In genomic region chr10:80294788-80295303, GRCm38 (mm10) we compare ENCODE assay signal across 8 mouse cellular contexts. TPM values are rescaled to one million over a fixed set of nuclear protein-coding genes. Genes with fewer than 3 reads are reported as not detected.
A peak's percentile ranks its signal among the peaks of the same experiment; 100 is the strongest.
DNase-seq lines count a peak whose midpoint lies in the region; ATAC-seq and TF ChIP-seq lines count a peak whose summit lies in the region.

No protein-coding gene starts in this region.

- H3K4me2 ChIP-seq in heart, embryonic 14.5 days (ENCODE audit: low read length) = no peak overlapping the region
- H3K4me2 ChIP-seq in forebrain, postnatal 0 days (ENCODE audit: low read depth) = no peak overlapping the region; the same call in 1 of the 2 replicates
- no peak overlapping the region for H3K4me2 ChIP-seq in midbrain, embryonic 11.5 days

- H3K4me3 ChIP-seq in heart, embryonic 14.5 days (ENCODE audit: control insufficient read depth in 1 of 2, insufficient read depth in 1 of 2, low read depth in 1 of 2, low read length in 2 of 2) = no peak overlapping the region
- no peak overlapping the region for H3K4me3 ChIP-seq in ES-E14 (ENCODE audit: insufficient read depth in 1 of 2, low read depth in 1 of 2, low read length in 2 of 2, poor library complexity in 1 of 2, severe bottlenecking in 1 of 2)
- H3K4me3 ChIP-seq in forebrain, postnatal 0 days (ENCODE audit: low read depth, low read length) = no peak overlapping the region
- no peak overlapping the region for H3K4me3 ChIP-seq in midbrain, embryonic 11.5 days (ENCODE audit: low read depth, low read length)

- no peak for ATAC-seq in heart, embryonic 14.5 days (ENCODE audit: insufficient number of reproducible peaks, insufficient read depth, low FRiP score, low read depth)
- ATAC-seq in forebrain, postnatal 0 days = no peak
- ATAC-seq in midbrain, embryonic 11.5 days (ENCODE audit: low FRiP score) = no peak

- no peak for DNase-seq in heart, postnatal 25 days (ENCODE audit: low spot score)
- DNase-seq in ES-E14 (ENCODE audit: low read depth, low spot score) = no peak
- DNase-seq in forebrain, postnatal 0 days = no peak
- DNase-seq in midbrain, embryonic 11.5 days (ENCODE audit: low spot score, missing footprints) = peak; percentile 89
- DNase-seq in urinary bladder, adult 18-20 months (ENCODE audit: low spot score in 2 of 2) = no peak
- DNase-seq in kidney, postnatal 4 days = no peak
- DNase-seq in thymus, postnatal 25 days = no peak

- H3K36me3 ChIP-seq in heart, embryonic 14.5 days (ENCODE audit: control insufficient read depth, insufficient read depth, low read length) = peaks cover 22% of the 10 kb centered on the region
- peaks cover 26% of the 10 kb centered on the region for H3K36me3 ChIP-seq in ES-E14 (ENCODE audit: control insufficient read depth, insufficient read depth, low read length, poor library complexity, severe bottlenecking)
- peaks cover 15% of the 10 kb centered on the region for H3K36me3 ChIP-seq in forebrain, postnatal 0 days (ENCODE audit: insufficient read depth)
- H3K36me3 ChIP-seq in midbrain, embryonic 11.5 days (ENCODE audit: control insufficient read depth, insufficient read depth, low read length) = peaks cover 12% of the 10 kb centered on the region

- peaks cover 34% of the 10 kb centered on the region for H3K27me3 ChIP-seq in heart, embryonic 14.5 days (ENCODE audit: control insufficient read depth, insufficient read depth, low read length)
- H3K27me3 ChIP-seq in forebrain, postnatal 0 days (ENCODE audit: insufficient read depth, low read length) = no peaks in the 10 kb centered on the region
- 0 out of 2 replicates have a peak, but pooled peaks cover 2% of the 10 kb centered on the region for H3K27me3 ChIP-seq in midbrain, embryonic 11.5 days (ENCODE audit: control insufficient read depth, insufficient read depth, low read length)

- TF ChIP-seq CTCF in forebrain, postnatal 0 days (IDR thresholded peaks at IDR 0.05; ENCODE audit: low read depth) = no peak

- peaks cover 14 to 26% of the 10 kb centered on the region in 2 experiments; a peak in 2 of 4 replicates for H3K4me1 ChIP-seq in heart, embryonic 14.5 days (ENCODE audit: control insufficient read depth in 2 of 2, insufficient read depth in 2 of 2, low read length in 2 of 2)
- H3K4me1 ChIP-seq in ES-E14 (ENCODE audit: control insufficient read depth in 2 of 2, insufficient read depth in 2 of 2, low read length in 2 of 2, poor library complexity in 1 of 2) = peaks cover 0 to 17% of the 10 kb centered on the region in 2 experiments; a peak in 2 of 4 replicates
- peaks cover 32% of the 10 kb centered on the region for H3K4me1 ChIP-seq in forebrain, postnatal 0 days (ENCODE audit: insufficient read depth)
- H3K4me1 ChIP-seq in midbrain, embryonic 11.5 days (ENCODE audit: control insufficient read depth, insufficient read depth, low read length) = peaks cover 51% of the 10 kb centered on the region

- intact Hi-C loops in heart, postnatal 25 days (cut with DNase I) = loop anchor here (1.0 to 2.0 kb wide), 2 partner anchors 54 to 79 kb away; partner anchors contain the start of gene Adamtsl5

- 51% methylated on average over 7 of the region's 7 CpGs for WGBS in heart, embryonic 14.5 days
- 42% methylated on average over 7 of the region's 7 CpGs for WGBS in forebrain, postnatal 0 days
- 54% methylated on average over 7 of the region's 7 CpGs for WGBS in midbrain, embryonic 11.5 days

- in situ Hi-C loops in ES-E14 (cut with MboI; ENCODE audit: low sequenced_read_pairs in 2 of 2, unreplicated experiment in 2 of 2) = no loop called here

- no peak overlapping the region for H3K27ac ChIP-seq in heart, embryonic 14.5 days (replicated peaks in 1 of 2; ENCODE audit: control insufficient read depth in 1 of 2, insufficient read depth in 1 of 2, low read depth in 2 of 2, low read length in 2 of 2)
- H3K27ac ChIP-seq in ES-E14 (ENCODE audit: insufficient read depth, low read depth, low read length, poor library complexity, severe bottlenecking) = no peak overlapping the region
- peak overlapping the region; percentile 99 for H3K27ac ChIP-seq in forebrain, postnatal 0 days (ENCODE audit: low read depth, low read length)
- H3K27ac ChIP-seq in midbrain, embryonic 11.5 days (ENCODE audit: low read depth, low read length) = no peak overlapping the region

- no peaks in the 10 kb centered on the region for H3K9me3 ChIP-seq in heart, embryonic 14.5 days (ENCODE audit: control insufficient read depth, low read length)
- H3K9me3 ChIP-seq in ES-E14 (ENCODE audit: control insufficient read depth, insufficient read depth, low read depth, low read length) = no peaks in the 10 kb centered on the region
- H3K9me3 ChIP-seq in forebrain, postnatal 0 days (ENCODE audit: low read length) = no peaks in the 10 kb centered on the region
- no peaks in the 10 kb centered on the region for H3K9me3 ChIP-seq in midbrain, embryonic 11.5 days (ENCODE audit: control insufficient read depth, low read length)

- H3K9ac ChIP-seq in heart, embryonic 14.5 days (ENCODE audit: low read length) = peak overlapping the region; percentile 65; the same call in 1 of the 2 replicates
- peak overlapping the region; percentile 99; the same call in 1 of the 2 replicates for H3K9ac ChIP-seq in ES-E14 (ENCODE audit: insufficient read depth, low read depth, low read length, poor library complexity, severe bottlenecking)
- peak overlapping the region; percentile 33; the same call in 1 of the 2 replicates for H3K9ac ChIP-seq in forebrain, postnatal 0 days
- H3K9ac ChIP-seq in midbrain, embryonic 11.5 days (ENCODE audit: low read length) = no peak overlapping the region

TF ChIP-seq in ES-E14, 5 proteins besides CTCF, POLR2A, EP300 and RAD21:
- 0 out of 2 replicates have a peak, but pooled peaks have one; percentile 7 for TF ChIP-seq CHD2 (IDR thresholded peaks at IDR 0.05; ENCODE audit: low read depth, low read length)
- no peak for TF ChIP-seq ZC3H11A (IDR thresholded peaks at IDR 0.05; ENCODE audit: borderline replicate concordance, low read depth, low read length)

RNA-seq across cellular contexts. Expression of gene Apc2, which starts 0.9 kb away (rescaled TPM):
- polyA plus RNA-seq in heart, embryonic 14.5 days (2014; fragmentation: Nextera tagmentation; extraction: Ambion mirVana) = 0.78 and 1.4 TPM in 2 replicates
- total RNA-seq in heart, postnatal 25 days (2021) = 1 to 10 TPM; 3.4 to 4.0 TPM
- 4.4 and 4.6 TPM in 2 replicates for total RNA-seq in ES-E14 (2012; rRNA removed)
- 309 and 328 TPM in 2 replicates for total RNA-seq in forebrain, postnatal 0 days (2014; rRNA removed)
- polyA plus RNA-seq in forebrain, postnatal 0 days (2015; fragmentation: Nextera tagmentation; extraction: Ambion mirVana) = 85.3 and 112 TPM in 2 replicates
- polyA plus RNA-seq in midbrain, embryonic 11.5 days (2014; fragmentation: Nextera tagmentation; extraction: Ambion mirVana) = 63.4 and 66.5 TPM in 2 replicates

RNA-seq across cellular contexts. Expression of gene Rps15, which starts 2.6 kb away (rescaled TPM):
- 648 and 723 TPM in 2 replicates for polyA plus RNA-seq in heart, embryonic 14.5 days (2014; fragmentation: Nextera tagmentation; extraction: Ambion mirVana)
- 100 to 1,000 TPM; 703 to 732 TPM for total RNA-seq in heart, postnatal 25 days (2021)
- total RNA-seq in ES-E14 (2012; rRNA removed) = 2,505 and 2,820 TPM in 2 replicates
- total RNA-seq in forebrain, postnatal 0 days (2014; rRNA removed) = 1,181 and 1,718 TPM in 2 replicates
- 681 and 897 TPM in 2 replicates for polyA plus RNA-seq in forebrain, postnatal 0 days (2015; fragmentation: Nextera tagmentation; extraction: Ambion mirVana)
- 752 and 845 TPM in 2 replicates for polyA plus RNA-seq in midbrain, embryonic 11.5 days (2014; fragmentation: Nextera tagmentation; extraction: Ambion mirVana)

RNA-seq across cellular contexts. Expression of gene 2310011J03Rik, which starts 25.5 kb away (rescaled TPM):
- polyA plus RNA-seq in heart, embryonic 14.5 days (2014; fragmentation: Nextera tagmentation; extraction: Ambion mirVana) = 28.9 and 30.8 TPM in 2 replicates
- total RNA-seq in heart, postnatal 25 days (2021) = 10 to 100 TPM; 11.4 to 13.8 TPM
- 29.6 and 33.4 TPM in 2 replicates for total RNA-seq in ES-E14 (2012; rRNA removed)
- total RNA-seq in forebrain, postnatal 0 days (2014; rRNA removed) = 19.2 and 22.8 TPM in 2 replicates
- 32.4 and 35.6 TPM in 2 replicates for polyA plus RNA-seq in forebrain, postnatal 0 days (2015; fragmentation: Nextera tagmentation; extraction: Ambion mirVana)
- 36.2 and 40.8 TPM in 2 replicates for polyA plus RNA-seq in midbrain, embryonic 11.5 days (2014; fragmentation: Nextera tagmentation; extraction: Ambion mirVana)

RNA-seq across cellular contexts. Expression of gene Dazap1, which starts 33.6 kb away (rescaled TPM):
- 25.0 and 27.5 TPM in 2 replicates for polyA plus RNA-seq in heart, embryonic 14.5 days (2014; fragmentation: Nextera tagmentation; extraction: Ambion mirVana)
- total RNA-seq in heart, postnatal 25 days (2021) = 10 to 100 TPM; 55.0 to 69.6 TPM
- 121 and 154 TPM in 2 replicates for total RNA-seq in ES-E14 (2012; rRNA removed)
- 120 and 122 TPM in 2 replicates for total RNA-seq in forebrain, postnatal 0 days (2014; rRNA removed)
- polyA plus RNA-seq in forebrain, postnatal 0 days (2015; fragmentation: Nextera tagmentation; extraction: Ambion mirVana) = 42.4 and 46.1 TPM in 2 replicates
- 37.8 and 42.6 TPM in 2 replicates for polyA plus RNA-seq in midbrain, embryonic 11.5 days (2014; fragmentation: Nextera tagmentation; extraction: Ambion mirVana)

RNA-seq across cellular contexts. Expression of gene Gamt, which starts 34.0 kb away (rescaled TPM):
- 60.3 and 61.5 TPM in 2 replicates for polyA plus RNA-seq in heart, embryonic 14.5 days (2014; fragmentation: Nextera tagmentation; extraction: Ambion mirVana)
- 1 to 10 TPM; 9.0 to 9.3 TPM for total RNA-seq in heart, postnatal 25 days (2021)
- 2.9 and 3.0 TPM in 2 replicates for total RNA-seq in ES-E14 (2012; rRNA removed)
- total RNA-seq in forebrain, postnatal 0 days (2014; rRNA removed) = 15.2 and 18.2 TPM in 2 replicates
- 20.8 and 21.8 TPM in 2 replicates for polyA plus RNA-seq in forebrain, postnatal 0 days (2015; fragmentation: Nextera tagmentation; extraction: Ambion mirVana)
- 24.6 and 28.9 TPM in 2 replicates for polyA plus RNA-seq in midbrain, embryonic 11.5 days (2014; fragmentation: Nextera tagmentation; extraction: Ambion mirVana)

Comparison
In these comparisons a context has a peak if more than half of its experiments do, and no peak if none do; other contexts are left out.
1. RNA of gene Apc2, which starts 0.9 kb away (total RNA-seq): 309 to 328 TPM in forebrain, postnatal 0 days; 4.4 to 4.6 TPM in ES-E14 and 3.4 to 4.0 TPM in heart, postnatal 25 days; every median in the first group is over 10 times any median in the second.